Mouse (Mus musculus): Measurements from ENCODE around the gene Olfr1367. TPM values are rescaled to one million over a fixed set of nuclear protein-coding genes. Genes with fewer than 3 reads are reported as not detected.

Olfr1367 gene
- not detected for polyA plus RNA-seq (2014; fragmentation: Illumina TruSeq; extraction: RNeasy Lipid Tissue Mini Kit (QIAGEN cat#74804); ENCODE audit: low read depth, low replicate concordance)

GRCm38 (mm10) chr13:21346610-21347009 is at the start of gene Olfr1367:
Olfr1367 (plus strand) TSS chr13:21346910.

GRCm38 (mm10) chr13:21311926-21312325 is 34.8 kb upstream of the Olfr1367 start, which contains the start of gene Gpx6:
Gpx6 (plus strand) TSS chr13:21312125.

DNA sequence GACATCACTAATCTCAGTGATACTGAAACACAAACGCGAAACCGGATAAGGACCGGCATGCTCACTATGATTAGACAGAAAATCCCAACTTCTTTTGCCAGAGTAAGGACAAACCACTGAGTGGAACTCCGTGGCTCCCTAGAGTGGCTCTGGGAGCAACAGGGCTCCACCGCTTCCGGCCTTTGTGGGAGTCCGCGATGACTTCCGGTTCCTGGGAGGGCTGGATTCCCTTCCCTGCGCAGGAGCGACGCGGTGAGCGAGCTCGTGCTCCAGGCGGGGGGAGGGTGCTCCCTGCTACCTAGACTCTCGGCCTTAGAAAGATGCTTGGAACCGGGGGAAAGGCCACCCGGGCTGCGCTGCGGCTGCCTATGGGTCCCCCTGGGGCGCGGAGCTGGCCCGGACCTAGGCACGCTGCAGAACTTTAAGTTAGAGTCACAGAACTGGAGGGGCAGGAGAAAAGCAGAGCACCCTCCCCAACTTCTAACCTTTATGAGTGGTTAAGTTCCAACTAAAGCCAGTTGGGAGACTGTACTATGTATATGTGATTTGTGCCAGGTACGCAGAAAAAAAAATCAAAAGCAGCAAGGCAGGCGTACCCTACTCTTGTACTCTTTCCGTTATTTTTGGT is 16.0 kb downstream of the Olfr1367 start, which contains the start of gene Zscan12:
TSS of gene Zscan12 (plus strand) at position 200 of the 628 bp plus-strand sequence.

Other genes with a start within 250 kb of the Olfr1367 start
- gene Olfr1369-ps1, start 235.4 kb upstream of the Olfr1367 start, polyA plus RNA-seq (2014; fragmentation: Illumina TruSeq; extraction: RNeasy Lipid Tissue Mini Kit (QIAGEN cat#74804); ENCODE audit: low read depth, low replicate concordance), result not detected
- gene Olfr263, start 217.3 kb upstream of the Olfr1367 start, polyA plus RNA-seq (2014; fragmentation: Illumina TruSeq; extraction: RNeasy Lipid Tissue Mini Kit (QIAGEN cat#74804); ENCODE audit: low read depth, low replicate concordance), result not detected
- gene Olfr1368, start 201.0 kb upstream of the Olfr1367 start, polyA plus RNA-seq (2014; fragmentation: Illumina TruSeq; extraction: RNeasy Lipid Tissue Mini Kit (QIAGEN cat#74804); ENCODE audit: low read depth, low replicate concordance), result not detected
- gene Trim27, start 167.5 kb upstream of the Olfr1367 start, polyA plus RNA-seq (2014; fragmentation: Illumina TruSeq; extraction: RNeasy Lipid Tissue Mini Kit (QIAGEN cat#74804); ENCODE audit: low read depth, low replicate concordance), result 17.1 TPM
- not detected for gene Gpx5, start 54.2 kb upstream of the Olfr1367 start, polyA plus RNA-seq (2014; fragmentation: Illumina TruSeq; extraction: RNeasy Lipid Tissue Mini Kit (QIAGEN cat#74804); ENCODE audit: low read depth, low replicate concordance)
- gene Gpx6, start 34.8 kb upstream of the Olfr1367 start, polyA plus RNA-seq (2014; fragmentation: Illumina TruSeq; extraction: RNeasy Lipid Tissue Mini Kit (QIAGEN cat#74804); ENCODE audit: low read depth, low replicate concordance), result 1.6 TPM
- 8.6 TPM for gene Zscan12, start 15.9 kb downstream of the Olfr1367 start, polyA plus RNA-seq (2014; fragmentation: Illumina TruSeq; extraction: RNeasy Lipid Tissue Mini Kit (QIAGEN cat#74804); ENCODE audit: low read depth, low replicate concordance)
- 52.6 TPM for gene Zkscan3, start 55.8 kb downstream of the Olfr1367 start, polyA plus RNA-seq (2014; fragmentation: Illumina TruSeq; extraction: RNeasy Lipid Tissue Mini Kit (QIAGEN cat#74804); ENCODE audit: low read depth, low replicate concordance)
- 0.87 TPM for gene Pgbd1, start 94.1 kb downstream of the Olfr1367 start, polyA plus RNA-seq (2014; fragmentation: Illumina TruSeq; extraction: RNeasy Lipid Tissue Mini Kit (QIAGEN cat#74804); ENCODE audit: low read depth, low replicate concordance)
- 59.3 TPM for gene Zscan26, start 106.8 kb downstream of the Olfr1367 start, polyA plus RNA-seq (2014; fragmentation: Illumina TruSeq; extraction: RNeasy Lipid Tissue Mini Kit (QIAGEN cat#74804); ENCODE audit: low read depth, low replicate concordance)
- gene Nkapl, start 121.6 kb downstream of the Olfr1367 start, polyA plus RNA-seq (2014; fragmentation: Illumina TruSeq; extraction: RNeasy Lipid Tissue Mini Kit (QIAGEN cat#74804); ENCODE audit: low read depth, low replicate concordance), result 0.90 TPM
- gene Zkscan4, start 132.0 kb downstream of the Olfr1367 start, polyA plus RNA-seq (2014; fragmentation: Illumina TruSeq; extraction: RNeasy Lipid Tissue Mini Kit (QIAGEN cat#74804); ENCODE audit: low read depth, low replicate concordance), result 0.87 TPM
- not detected for gene Gm10065, start 132.5 kb downstream of the Olfr1367 start, polyA plus RNA-seq (2014; fragmentation: Illumina TruSeq; extraction: RNeasy Lipid Tissue Mini Kit (QIAGEN cat#74804); ENCODE audit: low read depth, low replicate concordance)
- 0.85 TPM for gene AK157302, start 148.3 kb downstream of the Olfr1367 start, polyA plus RNA-seq (2014; fragmentation: Illumina TruSeq; extraction: RNeasy Lipid Tissue Mini Kit (QIAGEN cat#74804); ENCODE audit: low read depth, low replicate concordance)
- gene Gm11273, start 154.5 kb downstream of the Olfr1367 start, polyA plus RNA-seq (2014; fragmentation: Illumina TruSeq; extraction: RNeasy Lipid Tissue Mini Kit (QIAGEN cat#74804); ENCODE audit: low read depth, low replicate concordance), result not detected
- 9.3 TPM for gene Zkscan8, start 184.2 kb downstream of the Olfr1367 start, polyA plus RNA-seq (2014; fragmentation: Illumina TruSeq; extraction: RNeasy Lipid Tissue Mini Kit (QIAGEN cat#74804); ENCODE audit: low read depth, low replicate concordance)
- not detected for gene Olfr1366, start 195.9 kb downstream of the Olfr1367 start, polyA plus RNA-seq (2014; fragmentation: Illumina TruSeq; extraction: RNeasy Lipid Tissue Mini Kit (QIAGEN cat#74804); ENCODE audit: low read depth, low replicate concordance)
- gene Olfr1535, start 213.0 kb downstream of the Olfr1367 start, polyA plus RNA-seq (2014; fragmentation: Illumina TruSeq; extraction: RNeasy Lipid Tissue Mini Kit (QIAGEN cat#74804); ENCODE audit: low read depth, low replicate concordance), result not detected
- not detected for gene Olfr1364, start 234.8 kb downstream of the Olfr1367 start, polyA plus RNA-seq (2014; fragmentation: Illumina TruSeq; extraction: RNeasy Lipid Tissue Mini Kit (QIAGEN cat#74804); ENCODE audit: low read depth, low replicate concordance)